Mouse (Mus musculus) T-helper 2 cell (primary cell): ENCODE data around the gene Zcchc2.

Experiments
- in situ Hi-C: fragments of 300-600 bp; cut with MboI, MseI; formaldehyde crosslinking; loops from one replicate; pipeline ENCODE4 v1.15.1; 2025; ENCODE audit warnings: high pct_unique_total_duplicates

Gene Zcchc2

GRCm38 (mm10) chr1:105990138-105990821 lies at the start of gene Zcchc2:
Zcchc2 (plus strand) TSS chr1:105990406.
- in situ Hi-C loops, result no loop called here

GRCm38 (mm10) chr1:105944927-105945580 lies 45.2 kb upstream of the Zcchc2 start:
- in situ Hi-C loops, result no loop called here

- in situ Hi-C loops, result no loop called here
Observed at GRCm38 (mm10) chr1:105946581-105947540, 43.3 kb upstream of the Zcchc2 start.

GRCm38 (mm10) chr1:105948352-105948751 lies 41.9 kb upstream of the Zcchc2 start:
- in situ Hi-C loops, result no loop called here

GRCm38 (mm10) chr1:105953588-105953987 lies 36.6 kb upstream of the Zcchc2 start:
- in situ Hi-C loops, result no loop called here

GRCm38 (mm10) chr1:105954047-105954446 lies 36.2 kb upstream of the Zcchc2 start:
- in situ Hi-C loops, result no loop called here

GRCm38 (mm10) chr1:105956057-105956456 lies 34.1 kb upstream of the Zcchc2 start:
- in situ Hi-C loops, result no loop called here

GRCm38 (mm10) chr1:105961472-105961871 lies 28.7 kb upstream of the Zcchc2 start:
- in situ Hi-C loops, result no loop called here

GRCm38 (mm10) chr1:105962084-105962818 lies 28.0 kb upstream of the Zcchc2 start:
- in situ Hi-C loops, result no loop called here

- in situ Hi-C loops, result no loop called here
Observed at GRCm38 (mm10) chr1:105962852-105963251, 27.4 kb upstream of the Zcchc2 start.

GRCm38 (mm10) chr1:105964514-105964913 lies 25.7 kb upstream of the Zcchc2 start:
- in situ Hi-C loops, result no loop called here

GRCm38 (mm10) chr1:105965189-105965588 lies 25.0 kb upstream of the Zcchc2 start:
- in situ Hi-C loops, result no loop called here

GRCm38 (mm10) chr1:105971490-105972170 lies 18.6 kb upstream of the Zcchc2 start:
- in situ Hi-C loops, result no loop called here

- in situ Hi-C loops, result no loop called here
Observed at GRCm38 (mm10) chr1:105974023-105974422, 16.2 kb upstream of the Zcchc2 start.

- in situ Hi-C loops, result no loop called here
Observed at GRCm38 (mm10) chr1:105977446-105978094, 12.6 kb upstream of the Zcchc2 start.

- in situ Hi-C loops, result no loop called here
Observed at GRCm38 (mm10) chr1:105980849-105981610, 9.2 kb upstream of the Zcchc2 start.

GRCm38 (mm10) chr1:105982496-105983364 lies 7.5 kb upstream of the Zcchc2 start:
- in situ Hi-C loops, result no loop called here

GRCm38 (mm10) chr1:105984172-105984571 lies 6.0 kb upstream of the Zcchc2 start:
- in situ Hi-C loops, result no loop called here

GRCm38 (mm10) chr1:105988171-105988570 lies 2.0 kb upstream of the Zcchc2 start:
- in situ Hi-C loops, result loop anchor here (5.0 kb wide), 1 partner anchor 96 kb away; no protein-coding TSS in a partner anchor
